ENCODE assay signal across 19 mouse cellular contexts in the genomic region with DNA sequence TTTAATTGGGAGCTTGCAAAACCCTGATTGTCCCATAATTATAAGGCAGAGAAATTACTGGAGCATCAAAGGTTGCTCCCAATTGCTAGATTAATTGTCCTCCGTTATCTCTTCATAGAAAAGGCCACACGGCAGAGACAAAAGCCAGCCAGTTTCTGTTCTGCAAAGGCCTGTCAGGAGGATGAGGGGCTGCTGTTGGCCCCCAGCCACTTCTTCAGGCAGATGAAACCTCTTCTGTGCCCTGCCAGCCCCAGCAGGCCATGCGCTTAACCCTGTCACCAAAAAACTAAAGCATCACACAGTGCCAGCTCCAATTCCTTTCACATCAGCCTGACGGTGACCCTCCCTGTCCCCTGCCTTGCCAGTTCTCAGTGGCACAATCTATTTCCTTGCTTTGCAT.
A peak's percentile ranks its signal among the peaks of the same experiment; 100 is the strongest.
DNase-seq lines count a peak whose midpoint lies in the region; ATAC-seq and TF ChIP-seq lines count a peak whose summit lies in the region.
"Had no signal": no experiment of that assay in that cellular context is flagged by ENCODE, and none has a peak within 500 bp of the region (broad histone marks: within the 10 kb centered on the region; RNA-seq: fewer than 3 reads in every experiment).

No protein-coding gene starts in this region.

- no peaks in the 10 kb centered on the region for H3K36me3 ChIP-seq in heart, embryonic 10.5 days
- no peaks in the 10 kb centered on the region for H3K36me3 ChIP-seq in heart, embryonic 11.5 days (ENCODE audit: control insufficient read depth, insufficient read depth, low read length)
- H3K36me3 ChIP-seq in midbrain, embryonic 12.5 days = no peaks in the 10 kb centered on the region
- H3K36me3 ChIP-seq in midbrain, embryonic 16.5 days (ENCODE audit: control insufficient read depth, insufficient read depth, low read length) = no peaks in the 10 kb centered on the region
- no peaks in the 10 kb centered on the region for H3K36me3 ChIP-seq in midbrain, postnatal 0 days (ENCODE audit: insufficient read depth, low read length)
- H3K36me3 ChIP-seq: embryonic facial prominence, embryonic 13.5 days; G1E; heart, embryonic 15.5 days; hindbrain, embryonic 15.5 days; limb, embryonic 15.5 days had no signal

- H3K4me3 ChIP-seq in heart, embryonic 10.5 days = no peak overlapping the region
- H3K4me3 ChIP-seq in heart, embryonic 11.5 days (ENCODE audit: low read depth, low read length) = no peak overlapping the region
- H3K4me3 ChIP-seq in midbrain, embryonic 12.5 days = no peak overlapping the region
- no peak overlapping the region for H3K4me3 ChIP-seq in midbrain, embryonic 16.5 days (ENCODE audit: low read depth, low read length)
- no peak overlapping the region for H3K4me3 ChIP-seq in midbrain, postnatal 0 days (ENCODE audit: low read depth, low read length)
- H3K4me3 ChIP-seq: embryonic facial prominence, embryonic 13.5 days; heart, embryonic 15.5 days; hindbrain, embryonic 15.5 days; limb, embryonic 15.5 days had no signal

- H3K27ac ChIP-seq in heart, embryonic 10.5 days = peak overlapping the region; percentile 36; the same call in 1 of the 2 replicates
- no peak overlapping the region for H3K27ac ChIP-seq in heart, embryonic 11.5 days (ENCODE audit: low read depth, low read length)
- H3K27ac ChIP-seq in midbrain, embryonic 12.5 days (replicated peaks) = 0 out of 2 replicates have a peak overlapping the region, but pooled peaks have one; percentile 27
- no peak overlapping the region for H3K27ac ChIP-seq in midbrain, embryonic 16.5 days (ENCODE audit: low read length)
- no peak overlapping the region for H3K27ac ChIP-seq in midbrain, postnatal 0 days (ENCODE audit: low read depth, low read length)
- H3K27ac ChIP-seq: embryonic facial prominence, embryonic 13.5 days; heart, embryonic 15.5 days; hindbrain, embryonic 15.5 days; macrophage had no signal

- peaks cover 26% of the 10 kb centered on the region for H3K4me1 ChIP-seq in heart, embryonic 10.5 days
- H3K4me1 ChIP-seq in heart, embryonic 11.5 days (ENCODE audit: control insufficient read depth, insufficient read depth, low read length) = peaks cover 6% of the 10 kb centered on the region; the same call in 1 of the 2 replicates
- H3K4me1 ChIP-seq in midbrain, embryonic 12.5 days = peaks cover 30% of the 10 kb centered on the region
- peaks cover 8% of the 10 kb centered on the region for H3K4me1 ChIP-seq in midbrain, embryonic 16.5 days (ENCODE audit: control insufficient read depth, insufficient read depth, low read length)
- H3K4me1 ChIP-seq in midbrain, postnatal 0 days (ENCODE audit: insufficient read depth, low read length) = 0 out of 2 replicates have a peak, but pooled peaks cover 4% of the 10 kb centered on the region
- H3K4me1 ChIP-seq: heart, embryonic 15.5 days had no signal

- no peak overlapping the region for H3K4me2 ChIP-seq in heart, embryonic 11.5 days
- H3K4me2 ChIP-seq in midbrain, embryonic 12.5 days (replicated peaks) = no peak overlapping the region
- no peak overlapping the region for H3K4me2 ChIP-seq in midbrain, embryonic 16.5 days (ENCODE audit: low read length)
- no peak overlapping the region for H3K4me2 ChIP-seq in midbrain, postnatal 0 days (ENCODE audit: low read depth, low read length, poor library complexity, severe bottlenecking)
- H3K4me2 ChIP-seq: embryonic facial prominence, embryonic 13.5 days; heart, embryonic 15.5 days; hindbrain, embryonic 15.5 days; limb, embryonic 15.5 days had no signal

- peak; percentile 22 to 40 for DNase-seq in adrenal gland, adult (ENCODE audit: inconsistent age in 2 of 2, low spot score in 1 of 2)
- DNase-seq in adrenal gland, postnatal 36 days = no peak
- no peak for DNase-seq in heart, embryonic 10.5 days (ENCODE audit: low spot score)
- DNase-seq in midbrain, postnatal 0 days (ENCODE audit: low spot score) = peak; percentile 35
- no peak for DNase-seq in spleen, postnatal 36 days (ENCODE audit: low spot score in 2 of 2)
- DNase-seq: kidney, adult 11 months; liver, postnatal 0 days; right cerebral cortex, adult 18-20 months; thymus, adult 2 months had no signal

- no peak for TF ChIP-seq CTCF in midbrain, postnatal 0 days (IDR thresholded peaks at IDR 0.05)

- H3K27me3 ChIP-seq in heart, embryonic 10.5 days (ENCODE audit: insufficient read depth, poor library complexity, severe bottlenecking) = peaks cover 32% of the 10 kb centered on the region
- H3K27me3 ChIP-seq in heart, embryonic 11.5 days (ENCODE audit: control insufficient read depth, insufficient read depth, low read length) = peaks cover 4% of the 10 kb centered on the region; the same call in 1 of the 2 replicates
- H3K27me3 ChIP-seq in midbrain, embryonic 12.5 days = no peaks in the 10 kb centered on the region
- no peaks in the 10 kb centered on the region for H3K27me3 ChIP-seq in midbrain, embryonic 16.5 days (ENCODE audit: control insufficient read depth, insufficient read depth, low read depth, low read length)
- H3K27me3 ChIP-seq in midbrain, postnatal 0 days (ENCODE audit: insufficient read depth, low read length) = no peaks in the 10 kb centered on the region
- H3K27me3 ChIP-seq: embryonic facial prominence, embryonic 13.5 days; limb, embryonic 15.5 days had no signal

- H3K9ac ChIP-seq in heart, embryonic 11.5 days (ENCODE audit: low read depth, low read length) = no peak overlapping the region
- H3K9ac ChIP-seq in midbrain, embryonic 12.5 days (replicated peaks) = no peak overlapping the region
- no peak overlapping the region for H3K9ac ChIP-seq in midbrain, embryonic 16.5 days (ENCODE audit: low read depth, low read length)
- no peak overlapping the region for H3K9ac ChIP-seq in midbrain, postnatal 0 days (replicated peaks; ENCODE audit: low read length, poor library complexity, severe bottlenecking)
- H3K9ac ChIP-seq: embryonic facial prominence, embryonic 13.5 days; heart, embryonic 15.5 days; hindbrain, embryonic 15.5 days; limb, embryonic 15.5 days; liver, postnatal 0 days had no signal

- WGBS in heart, embryonic 10.5 days = 63% methylated on average over 4 of the region's 4 CpGs
- WGBS in heart, embryonic 11.5 days (ENCODE audit: insufficient replicate concordance) = 55% methylated on average over 4 of the region's 4 CpGs
- 55% methylated on average over 4 of the region's 4 CpGs for WGBS in midbrain, embryonic 12.5 days
- WGBS in midbrain, embryonic 16.5 days = 34% methylated on average over 4 of the region's 4 CpGs
- WGBS in midbrain, postnatal 0 days = 47% methylated on average over 4 of the region's 4 CpGs

- no peak for ATAC-seq in heart, embryonic 11.5 days (replicated peaks; ENCODE audit: insufficient number of reproducible peaks, low FRiP score, low TSS enrichment)
- no peak for ATAC-seq in midbrain, embryonic 12.5 days (ENCODE audit: low FRiP score, low read depth)
- ATAC-seq in midbrain, embryonic 16.5 days = no peak
- no peak for ATAC-seq in midbrain, postnatal 0 days (ENCODE audit: low FRiP score)
- ATAC-seq: CD4-positive, CD25-positive, alpha-beta regulatory T cell, adult 4 months; liver, postnatal 0 days had no signal

- no peaks in the 10 kb centered on the region for H3K9me3 ChIP-seq in heart, embryonic 10.5 days
- no peaks in the 10 kb centered on the region for H3K9me3 ChIP-seq in heart, embryonic 11.5 days (replicated peaks; ENCODE audit: control insufficient read depth, low read length)
- no peaks in the 10 kb centered on the region for H3K9me3 ChIP-seq in midbrain, embryonic 12.5 days
- no peaks in the 10 kb centered on the region for H3K9me3 ChIP-seq in midbrain, embryonic 16.5 days (replicated peaks; ENCODE audit: control insufficient read depth, low read length, poor library complexity, severe bottlenecking)
- no peaks in the 10 kb centered on the region for H3K9me3 ChIP-seq in midbrain, postnatal 0 days (ENCODE audit: low read length)
- H3K9me3 ChIP-seq: embryonic facial prominence, embryonic 13.5 days; heart, embryonic 15.5 days; hindbrain, embryonic 15.5 days; limb, embryonic 15.5 days had no signal

Comparison
In these comparisons a context has a peak if more than half of its experiments do, and no peak if none do; other contexts are left out.
1. DNase-seq: peak in adrenal gland, adult (2 of 2) and midbrain, postnatal 0 days (single experiment); none in adrenal gland, postnatal 36 days (0 of 2), heart, embryonic 10.5 days (single experiment) and spleen, postnatal 36 days (0 of 2).
2. H3K27ac ChIP-seq: peak in heart, embryonic 10.5 days (single experiment) and midbrain, embryonic 12.5 days (single experiment); none in heart, embryonic 11.5 days (single experiment), midbrain, embryonic 16.5 days (single experiment) and midbrain, postnatal 0 days (single experiment).